Mouse (Mus musculus) limb, embryonic 15.5 days (tissue): ENCODE measurements around the gene Glod4. TPM values are rescaled to one million over a fixed set of nuclear protein-coding genes. Genes with fewer than 3 reads are reported as not detected.

Experiments used
- ATAC-seq: fragments of 200-750 bp; cut with Nextera tagmentation; 2 replicates; pipeline ENCODE4 v1.8.0; 2017; ENCODE audit warnings: low read depth, moderate TSS enrichment; ENCODE audit not compliant: insufficient number of reproducible peaks, low FRiP score, low TSS enrichment
- H3K27ac ChIP-seq: fragments of 300-500 bp; sonication (generic); 2 replicates; pipeline ENCODE4 v1.5.1; 2015; ENCODE audit warnings: moderate library complexity, mild to moderate bottlenecking, inconsistent platforms
- H3K27me3 ChIP-seq: fragments of 300-500 bp; sonication (generic); 2 replicates; pipeline ENCODE4 v1.6.1; 2015; ENCODE audit warnings: inconsistent platforms
- H3K36me3 ChIP-seq: fragments of 300-500 bp; sonication (generic); 2 replicates; pipeline ENCODE4 v1.6.1; 2015; ENCODE audit warnings: inconsistent platforms
- H3K4me1 ChIP-seq: fragments of 300-500 bp; sonication (generic); 2 replicates; pipeline ENCODE4 v1.6.1; 2015; ENCODE audit warnings: inconsistent platforms
- H3K4me2 ChIP-seq: fragments of 300-500 bp; sonication (generic); 2 replicates; pipeline ENCODE4 v1.6.1; 2015; ENCODE audit warnings: mild to moderate bottlenecking, inconsistent platforms
- H3K4me3 ChIP-seq: fragments of 300-500 bp; sonication (generic); 2 replicates; pipeline ENCODE4 v1.5.1; 2015; ENCODE audit warnings: mild to moderate bottlenecking, inconsistent platforms
- H3K9ac ChIP-seq: fragments of 300-500 bp; sonication (generic); 2 replicates; pipeline ENCODE4 v1.6.1; 2015; ENCODE audit warnings: inconsistent platforms
- H3K9me3 ChIP-seq: fragments of 300-500 bp; sonication (generic); 2 replicates; pipeline ENCODE4 v1.6.1; 2016; ENCODE audit warnings: inconsistent platforms
- WGBS: fragments of 180-500 bp; shearing (Covaris S2); methylation state at CpG from one replicate; pipeline ENCODE4 v1.1.7; 2015; 5-methylcytosine and 5-hydroxymethylcytosine counted together
- polyA plus RNA-seq: library from polyadenylated mRNA; unstranded; fragments of >200 nt; fragmentation: Nextera tagmentation; extraction: Ambion mirVana; gene quantifications from 2 replicates; pipeline ENCODE4 v1.2.1, GENCODE M21; 2015

The Glod4 gene
- polyA plus RNA-seq, 1 experiment from 2014 or later, result 131 TPM

DNA sequence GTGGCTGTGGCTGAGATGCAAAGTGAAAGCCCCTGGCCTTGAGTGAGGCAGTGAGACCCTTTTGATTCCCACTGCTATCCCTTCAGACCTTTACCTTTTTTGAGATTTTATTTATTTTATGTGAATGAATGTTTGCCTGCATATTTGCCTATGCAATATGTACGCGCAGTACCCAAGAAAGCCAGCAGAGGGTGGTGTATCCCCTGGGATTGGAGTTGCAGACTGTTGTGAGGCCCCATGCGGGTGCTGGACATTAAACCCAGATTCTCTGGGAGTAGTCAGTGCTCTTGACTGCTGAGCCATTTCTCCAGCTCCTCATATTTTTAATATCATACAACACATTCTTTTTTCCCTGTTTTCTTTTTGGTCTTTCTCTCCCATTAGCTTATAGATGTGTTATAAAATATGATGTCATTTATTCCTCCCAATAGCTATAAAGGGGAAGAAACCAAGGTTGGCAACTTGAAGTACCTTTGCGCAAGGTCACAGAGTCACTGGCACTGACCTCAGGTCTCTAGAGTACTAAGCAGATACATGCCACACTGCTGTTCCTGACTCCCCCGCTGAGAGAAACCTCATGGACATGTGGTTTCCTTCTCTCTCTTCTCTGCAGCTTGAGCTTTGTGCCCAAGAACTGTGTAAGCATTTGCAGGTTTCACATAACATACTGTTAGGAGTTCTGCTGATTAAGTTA is 157.5 kb downstream of the Glod4 start:
- H3K9ac ChIP-seq, result no peak overlapping the region
- H3K4me3 ChIP-seq, result no peak overlapping the region
- ATAC-seq, result no peak
- peaks cover 10% of the 10 kb centered on the region; the same call in 1 of the 2 replicates for H3K4me1 ChIP-seq
- peaks cover 23% of the 10 kb centered on the region for H3K36me3 ChIP-seq
- H3K27ac ChIP-seq, result no peak overlapping the region
- H3K27me3 ChIP-seq, result no peaks in the 10 kb centered on the region
- no peaks in the 10 kb centered on the region for H3K9me3 ChIP-seq
- 74% methylated on average over 5 of the region's 5 CpGs for WGBS
- H3K4me2 ChIP-seq, result no peak overlapping the region

DNA sequence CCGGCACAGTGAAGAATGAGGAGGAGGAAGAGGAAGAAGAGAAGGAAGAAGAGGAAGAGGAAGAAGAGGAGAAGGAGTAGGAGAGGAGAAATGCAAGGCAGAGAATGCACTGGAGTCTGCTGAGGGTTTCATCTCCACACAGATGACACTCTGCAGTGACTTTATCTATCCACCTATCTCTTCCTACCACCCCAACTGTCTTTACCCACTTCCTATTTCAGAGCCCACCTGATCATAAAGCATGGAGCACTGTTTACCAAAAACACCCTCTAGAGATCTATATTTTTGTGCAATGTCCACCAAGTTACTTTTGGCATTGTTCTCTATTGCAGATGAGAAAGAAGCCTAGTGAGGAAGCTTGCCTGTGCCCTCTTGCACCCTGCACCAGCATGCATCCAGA is 158.6 kb downstream of the Glod4 start:
- Histone ChIP-seq H3K9me3 (no peaks in the 10 kb centered on the region), H3K9ac (no peak overlapping the region), H3K4me2 (no peak overlapping the region), H3K27me3 (no peaks in the 10 kb centered on the region), H3K36me3 (peaks cover 31% of the 10 kb centered on the region), H3K27ac (no peak overlapping the region), H3K4me1 (peaks cover 10% of the 10 kb centered on the region; the same call in 1 of the 2 replicates), H3K4me3 (no peak overlapping the region)
- WGBS, result 91% methylated on average over 1 of the region's 1 CpGs
- ATAC-seq, result no peak

- Histone ChIP-seq H3K36me3 (peaks cover 41% of the 10 kb centered on the region), H3K9me3 (no peaks in the 10 kb centered on the region), H3K9ac (no peak overlapping the region), H3K4me3 (no peak overlapping the region), H3K27ac (no peak overlapping the region), H3K4me1 (peaks cover 10% of the 10 kb centered on the region; the same call in 1 of the 2 replicates), H3K4me2 (no peak overlapping the region), H3K27me3 (no peaks in the 10 kb centered on the region)
- WGBS, result 16% methylated on average over 3 of the region's 3 CpGs
- no peak for ATAC-seq
Measured at GRCm38 (mm10) chr11:76083941-76084367, 159.6 kb downstream of the Glod4 start.

GRCm38 (mm10) chr11:76081048-76081640 is 162.4 kb downstream of the Glod4 start:
- 0 out of 2 replicates have a peak overlapping the region, but pooled peaks have one; percentile 24 for H3K27ac ChIP-seq

DNA sequence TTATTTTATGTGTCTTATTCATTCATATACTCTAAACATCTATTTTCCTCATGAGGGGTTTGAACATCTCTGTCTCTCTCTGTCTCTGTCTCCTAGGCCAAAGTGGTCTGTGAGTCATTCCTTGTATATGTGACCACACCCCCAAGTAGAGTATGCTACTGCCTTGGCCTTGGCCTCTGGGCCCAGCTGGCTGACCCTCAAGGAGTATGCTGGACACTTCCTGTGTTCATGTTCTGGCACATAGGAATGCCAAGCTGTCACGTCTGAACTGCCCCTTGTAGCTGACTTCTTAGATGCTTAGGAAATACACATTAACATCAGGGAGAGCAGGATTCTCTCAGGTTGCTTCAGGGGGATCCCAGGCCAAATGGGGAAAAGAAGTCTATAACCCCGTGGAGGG is 163.2 kb downstream of the Glod4 start:
- H3K9me3 ChIP-seq, result no peaks in the 10 kb centered on the region
- peaks cover 10% of the 10 kb centered on the region for H3K4me1 ChIP-seq
- H3K27me3 ChIP-seq, result no peaks in the 10 kb centered on the region
- H3K4me3 ChIP-seq, result no peak overlapping the region
- H3K9ac ChIP-seq, result no peak overlapping the region
- WGBS, result 64% methylated on average over 2 of the region's 2 CpGs
- H3K4me2 ChIP-seq, result no peak overlapping the region
- ATAC-seq, result no peak
- H3K36me3 ChIP-seq, result peaks cover 44% of the 10 kb centered on the region
- 0 out of 2 replicates have a peak overlapping the region, but pooled peaks have one; percentile 24 for H3K27ac ChIP-seq

More at GRCm38 (mm10) chr11:76081048-76081640, 162.4 kb downstream of the Glod4 start:
- peaks cover 48% of the 10 kb centered on the region for H3K36me3 ChIP-seq
- H3K4me1 ChIP-seq, result peaks cover 10% of the 10 kb centered on the region; the same call in 1 of the 2 replicates
- no peaks in the 10 kb centered on the region for H3K27me3 ChIP-seq
- H3K9ac ChIP-seq, result no peak overlapping the region
- ATAC-seq, result no peak
- no peak overlapping the region for H3K4me2 ChIP-seq
- no peaks in the 10 kb centered on the region for H3K9me3 ChIP-seq
- no peak overlapping the region for H3K4me3 ChIP-seq
- WGBS, result 78% methylated on average over 6 of the region's 6 CpGs

DNA sequence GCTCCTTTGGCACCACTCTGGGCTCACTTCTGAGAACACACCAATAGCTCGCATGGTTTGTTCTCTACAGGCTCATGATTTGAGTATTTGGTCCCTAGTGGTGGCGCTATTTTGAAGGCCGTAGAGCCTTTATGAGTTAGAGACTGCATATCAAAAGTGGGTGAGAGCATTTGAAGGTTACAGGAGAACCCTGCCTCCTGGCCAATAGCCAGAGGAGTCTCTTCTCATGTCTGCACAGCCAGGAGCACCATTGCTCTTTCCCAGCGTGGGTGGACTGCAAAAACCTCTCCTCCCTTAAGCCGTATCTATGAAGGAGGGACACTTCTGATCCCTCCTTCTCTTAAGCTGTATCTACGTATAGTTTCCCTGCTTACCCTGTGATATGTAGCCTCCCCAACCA is 166.2 kb downstream of the Glod4 start:
- H3K36me3 ChIP-seq, result peaks cover 46% of the 10 kb centered on the region

DNA sequence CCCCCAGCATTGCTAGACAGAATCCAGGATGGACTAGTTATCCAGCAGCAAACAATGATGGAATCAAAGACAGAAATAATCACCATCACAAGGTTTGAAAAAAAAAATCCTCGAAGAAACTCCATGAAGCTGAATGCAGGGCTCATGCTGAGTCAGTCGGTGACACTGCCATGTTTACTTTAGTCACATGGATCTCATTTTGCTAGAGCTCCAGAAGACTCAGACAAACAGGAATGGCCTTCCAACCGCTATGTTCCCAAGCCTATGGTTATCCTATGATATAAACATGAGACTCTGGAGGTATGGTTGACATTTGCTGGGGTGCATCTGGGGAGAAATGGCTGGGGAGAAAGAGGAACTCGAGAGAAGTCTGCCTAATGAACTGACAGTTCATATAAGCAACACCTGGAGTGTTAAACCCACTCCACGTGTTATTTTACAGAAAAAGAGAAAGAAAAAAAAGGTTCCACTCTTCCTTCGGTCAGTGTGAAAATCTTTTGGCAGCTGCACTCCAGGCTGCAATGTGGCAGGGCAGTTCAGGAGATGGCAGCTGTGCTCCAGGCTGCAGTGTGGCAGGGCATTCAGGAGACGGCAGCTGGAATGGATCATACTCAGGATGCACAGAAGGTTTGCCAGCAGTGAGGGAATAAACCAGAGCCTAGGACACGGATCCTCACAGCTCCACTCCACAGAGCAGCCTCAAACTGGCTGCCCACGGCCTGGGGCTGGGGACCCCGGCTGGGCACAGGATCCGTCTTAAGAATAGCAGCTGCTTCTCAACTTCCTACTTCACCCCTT is 169.0 kb downstream of the Glod4 start:
- no peak overlapping the region for H3K4me3 ChIP-seq
- H3K4me1 ChIP-seq, result no peaks in the 10 kb centered on the region; the same call in 1 of the 2 replicates
- 0 out of 2 replicates have a peak overlapping the region, but pooled peaks have one; percentile 48 for H3K27ac ChIP-seq
- peaks cover 21% of the 10 kb centered on the region for H3K36me3 ChIP-seq
- no peak; the same call in 1 of the 2 replicates for ATAC-seq
- H3K9me3 ChIP-seq, result no peaks in the 10 kb centered on the region
- H3K4me2 ChIP-seq, result no peak overlapping the region
- WGBS, result 42% methylated on average over 11 of the region's 11 CpGs
- H3K27me3 ChIP-seq, result no peaks in the 10 kb centered on the region
- no peak overlapping the region for H3K9ac ChIP-seq

More for the DNA sequence above, 166.2 kb downstream of the Glod4 start:
- Histone ChIP-seq H3K9me3 (no peaks in the 10 kb centered on the region), H3K4me3 (no peak overlapping the region), H3K4me1 (no peaks in the 10 kb centered on the region; the same call in 1 of the 2 replicates), H3K27ac (no peak overlapping the region), H3K9ac (no peak overlapping the region), H3K4me2 (no peak overlapping the region), H3K27me3 (no peaks in the 10 kb centered on the region)
- 85% methylated on average over 6 of the region's 6 CpGs for WGBS
- ATAC-seq, result no peak

Other genes with a start within 250 kb of the Glod4 start
- gene 1700016K19Rik, start 243.8 kb downstream of the Glod4 start, polyA plus RNA-seq, result 0.84 and 1.1 TPM in 2 replicates
- 51.0 and 59.4 TPM in 2 replicates for gene Rflnb, start 215.9 kb downstream of the Glod4 start, polyA plus RNA-seq
- 43.5 and 44.3 TPM in 2 replicates for gene Vps53, start 64.1 kb downstream of the Glod4 start, polyA plus RNA-seq
- 98.1 and 106 TPM in 2 replicates for gene Fam57a, start 64.1 kb downstream of the Glod4 start, polyA plus RNA-seq
- gene Dbil5, start 26.1 kb downstream of the Glod4 start, polyA plus RNA-seq, result 0.88 and 1.5 TPM in 2 replicates
- 24.0 and 26.6 TPM in 2 replicates for gene Gemin4, start 26.1 kb downstream of the Glod4 start, polyA plus RNA-seq
- gene Mrm3, start within 50 bp of the Glod4 start, polyA plus RNA-seq, result 22.8 and 27.2 TPM in 2 replicates
- gene Nxn, start 155.4 kb upstream of the Glod4 start, polyA plus RNA-seq, result 48.1 and 60.8 TPM in 2 replicates
- 101 and 107 TPM in 2 replicates for gene Timm22, start 163.2 kb upstream of the Glod4 start, polyA plus RNA-seq